In genomic region chr6:39726149-39726548, GRCm38 (mm10) we compare ENCODE assay signal across 15 mouse cellular contexts. TPM values are rescaled to one million over a fixed set of nuclear protein-coding genes. Genes with fewer than 3 reads are reported as not detected.
DNase-seq lines count a peak whose midpoint lies in the region; ATAC-seq and TF ChIP-seq lines count a peak whose summit lies in the region.
"Had no signal": no experiment of that assay in that cellular context is flagged by ENCODE, and none has a peak within 500 bp of the region (broad histone marks: within the 10 kb centered on the region; RNA-seq: fewer than 3 reads in every experiment).

No protein-coding gene starts in this region.

- TF ChIP-seq POLR2A in CH12.LX (IDR thresholded peaks at IDR 0.05; ENCODE audit: low read depth, low read length): no peak

- H3K9ac ChIP-seq in heart, embryonic 12.5 days: no peak overlapping the region
- no peak overlapping the region for H3K9ac ChIP-seq in lung, postnatal 0 days (replicated peaks; ENCODE audit: low read depth)
- no peak overlapping the region for H3K9ac ChIP-seq in CH12.LX (ENCODE audit: insufficient read depth, low read depth)
- no peak overlapping the region for H3K9ac ChIP-seq in forebrain, embryonic 15.5 days (replicated peaks)
- H3K9ac ChIP-seq: embryonic facial prominence, embryonic 12.5 days; forebrain, embryonic 12.5 days had no signal

- no peak overlapping the region for H3K4me2 ChIP-seq in heart, embryonic 12.5 days
- no peak overlapping the region for H3K4me2 ChIP-seq in lung, postnatal 0 days (replicated peaks; ENCODE audit: low read depth, low read length)
- no peak overlapping the region for H3K4me2 ChIP-seq in CH12.LX (ENCODE audit: insufficient read depth, low read depth, poor library complexity, severe bottlenecking)
- H3K4me2 ChIP-seq in forebrain, embryonic 15.5 days (replicated peaks): no peak overlapping the region

- H3K4me3 ChIP-seq in heart, embryonic 12.5 days: no peak overlapping the region
- no peak overlapping the region for H3K4me3 ChIP-seq in lung, postnatal 0 days (ENCODE audit: low read depth, low read length)
- H3K4me3 ChIP-seq in CH12.LX (replicated peaks in 1 of 3; ENCODE audit: low read depth in 2 of 3, low read length in 2 of 3, poor library complexity in 1 of 3): peak overlapping the region in 1 of 3 experiments; percentile 5
- H3K4me3 ChIP-seq in forebrain, embryonic 15.5 days: no peak overlapping the region

- no peaks in the 10 kb centered on the region for H3K27me3 ChIP-seq in heart, embryonic 12.5 days (replicated peaks)
- no peaks in the 10 kb centered on the region for H3K27me3 ChIP-seq in lung, postnatal 0 days (replicated peaks; ENCODE audit: insufficient read depth, low read length)
- no peaks in the 10 kb centered on the region for H3K27me3 ChIP-seq in CH12.LX (replicated peaks)
- no peaks in the 10 kb centered on the region for H3K27me3 ChIP-seq in forebrain, embryonic 15.5 days
- H3K27me3 ChIP-seq: embryonic facial prominence, embryonic 12.5 days; forebrain, embryonic 12.5 days had no signal

- WGBS in heart, embryonic 12.5 days: 80% methylated on average over 3 of the region's 3 CpGs
- WGBS in lung, postnatal 0 days: 81% methylated on average over 3 of the region's 3 CpGs
- WGBS in forebrain, embryonic 15.5 days: 76% methylated on average over 3 of the region's 3 CpGs

- H3K79me2 ChIP-seq in CH12.LX (replicated peaks; ENCODE audit: control insufficient read depth, extremely low read depth, insufficient read depth, poor library complexity, severe bottlenecking): peaks cover 16% of the 10 kb centered on the region

- H3K4me1 ChIP-seq in heart, embryonic 12.5 days (replicated peaks): peaks cover 15% of the 10 kb centered on the region
- H3K4me1 ChIP-seq in lung, postnatal 0 days (ENCODE audit: insufficient read depth, low read depth, low read length): peaks cover 12% of the 10 kb centered on the region; the same call in 1 of the 2 replicates
- H3K4me1 ChIP-seq in CH12.LX (ENCODE audit: control insufficient read depth in 1 of 2, insufficient read depth in 2 of 2): peaks cover 8 to 36% of the 10 kb centered on the region in 2 experiments; a peak in 3 of 4 replicates
- H3K4me1 ChIP-seq in forebrain, embryonic 15.5 days: peaks cover 23% of the 10 kb centered on the region

- dilution Hi-C loops in CH12.LX (cut with MboI; ENCODE audit: extremely low pct_ligation_motif_present, extremely low pct_unique_long_range_greater_than_20kb, low sequenced_read_pairs): no loop called here

- H3K9me3 ChIP-seq in heart, embryonic 12.5 days (replicated peaks): no peaks in the 10 kb centered on the region
- H3K9me3 ChIP-seq in lung, postnatal 0 days (ENCODE audit: low read length): no peaks in the 10 kb centered on the region
- no peaks in the 10 kb centered on the region for H3K9me3 ChIP-seq in CH12.LX (replicated peaks; ENCODE audit: low read length)
- no peaks in the 10 kb centered on the region for H3K9me3 ChIP-seq in forebrain, embryonic 15.5 days
- H3K9me3 ChIP-seq: embryonic facial prominence, embryonic 12.5 days; forebrain, embryonic 12.5 days; heart, embryonic 10.5 days had no signal

- H3K27ac ChIP-seq in heart, embryonic 12.5 days (ENCODE audit: poor library complexity, severe bottlenecking): no peak overlapping the region
- 0 out of 2 replicates have a peak overlapping the region, but pooled peaks have one; percentile 96 for H3K27ac ChIP-seq in lung, postnatal 0 days (ENCODE audit: low read length)
- H3K27ac ChIP-seq in CH12.LX (ENCODE audit: insufficient read depth, low read depth): no peak overlapping the region; the same call in 1 of the 2 replicates
- no peak overlapping the region for H3K27ac ChIP-seq in forebrain, embryonic 15.5 days (replicated peaks)

- in situ Hi-C loops in CH12.LX (cut with MboI; ENCODE audit: low pct_ligation_motif_present, low pct_unique_long_range_greater_than_20kb, low sequenced_read_pairs): no loop called here

- no peak for TF ChIP-seq RAD21 in CH12.LX (IDR thresholded peaks at IDR 0.05; ENCODE audit: low read depth, low read length)

- no peak for ATAC-seq in heart, embryonic 12.5 days (ENCODE audit: insufficient number of reproducible peaks, low FRiP score)
- ATAC-seq in lung, postnatal 0 days: no peak
- ATAC-seq in forebrain, embryonic 15.5 days (replicated peaks): no peak
- no peak for ATAC-seq in frontal cortex, adult (ENCODE audit: low TSS enrichment)

- TF ChIP-seq EP300 in lung, postnatal 0 days (IDR thresholded peaks at IDR 0.05): no peak
- peak; percentile 63 for TF ChIP-seq EP300 in CH12.LX (IDR thresholded peaks at IDR 0.05; ENCODE audit: low read length)

- peak; percentile 24 for DNase-seq in heart, adult 11 months
- no peak for DNase-seq in lung, postnatal 0 days (ENCODE audit: low spot score)
- no peak for DNase-seq in lung, postnatal 10 days
- DNase-seq in CH12.LX (ENCODE audit: extremely low read depth): no peak
- peak; percentile 25 for DNase-seq in naive thymus-derived CD4-positive, alpha-beta T cell, adult 2 months (ENCODE audit: low read depth)
- DNase-seq: adrenal gland, postnatal 25 days; B cell, adult 2 months; cerebellum, postnatal 14 days; gastrocnemius, adult 2 months had no signal

- no peaks in the 10 kb centered on the region for H3K36me3 ChIP-seq in heart, embryonic 12.5 days
- no peaks in the 10 kb centered on the region for H3K36me3 ChIP-seq in lung, postnatal 0 days (ENCODE audit: insufficient read depth, low read length)
- H3K36me3 ChIP-seq in CH12.LX (replicated peaks in 1 of 2; ENCODE audit: control insufficient read depth in 1 of 2, insufficient read depth in 1 of 2, low read length in 1 of 2): no peaks in the 10 kb centered on the region
- H3K36me3 ChIP-seq in forebrain, embryonic 15.5 days: no peaks in the 10 kb centered on the region
- H3K36me3 ChIP-seq: embryonic facial prominence, embryonic 12.5 days; forebrain, embryonic 12.5 days; heart, embryonic 10.5 days had no signal

- no peak for TF ChIP-seq CTCF in lung, postnatal 0 days (IDR thresholded peaks at IDR 0.05)
- no peak for TF ChIP-seq CTCF in CH12.LX (conservative IDR thresholded peaks at IDR 0.05 in 1 of 2, IDR thresholded peaks at IDR 0.05 in 1 of 2; ENCODE audit: low read depth in 2 of 2, low read length in 2 of 2)

TF ChIP-seq in CH12.LX, 34 proteins besides CTCF, POLR2A, EP300 and RAD21:
- TF ChIP-seq ZC3H11A (IDR thresholded peaks at IDR 0.05; ENCODE audit: low read depth, low read length) (no peak), CHD2 (IDR thresholded peaks at IDR 0.05; ENCODE audit: low read length) (no peak), JUND (conservative IDR thresholded peaks at IDR 0.05; ENCODE audit: low read depth, low read length) (no peak; the same call in 1 of the 2 replicates), ZKSCAN1 (IDR thresholded peaks at IDR 0.05; ENCODE audit: borderline replicate concordance, low read depth, low read length) (no peak), NRF1 (IDR thresholded peaks at IDR 0.05; ENCODE audit: low read depth, low read length) (no peak), MEF2A (IDR thresholded peaks at IDR 0.05; ENCODE audit: borderline replicate concordance, low read depth, low read length) (0 out of 2 replicates have a peak, but pooled peaks have one; percentile 17), ETS1 (conservative IDR thresholded peaks at IDR 0.05; ENCODE audit: low read depth, low read length) (0 out of 2 replicates have a peak, but pooled peaks have one; percentile 11), TCF12 (IDR thresholded peaks at IDR 0.05; ENCODE audit: low read depth, low read length) (no peak), USF1 (IDR thresholded peaks at IDR 0.05; ENCODE audit: low read depth, low read length) (no peak), RCOR1 (conservative IDR thresholded peaks at IDR 0.05; ENCODE audit: low read depth, low read length) (no peak), POLR2AphosphoS2 (IDR thresholded peaks at IDR 0.05; ENCODE audit: low read depth, low read length) (no peak), SMC3 (IDR thresholded peaks at IDR 0.05; ENCODE audit: low read depth, low read length) (no peak), ZMIZ1 (IDR thresholded peaks at IDR 0.05; ENCODE audit: low read depth, low read length) (no peak), PAX5 (IDR thresholded peaks at IDR 0.05; ENCODE audit: low read length) (no peak), IRF4 (IDR thresholded peaks at IDR 0.05; ENCODE audit: low read depth, low read length) (peak; percentile 61)

RNA-seq across cellular contexts. Expression of gene Braf, which starts 0.9 kb away (rescaled TPM):
- 14.6 and 16.0 TPM in 2 replicates for polyA plus RNA-seq in heart, embryonic 12.5 days (2016; fragmentation: Nextera tagmentation; extraction: Ambion mirVana)
- polyA plus RNA-seq in lung, postnatal 0 days (2015; fragmentation: Nextera tagmentation; extraction: Ambion mirVana): 8.1 and 9.6 TPM in 2 replicates
- 9.7 and 9.8 TPM in 2 replicates for total RNA-seq in CH12.LX (2012; rRNA removed)
- total RNA-seq in CH12.LX (2014; rRNA removed): 10.9 and 11.2 TPM in 2 replicates
- polyA plus RNA-seq in CH12.LX (2012; ENCODE audit: insufficient read length, low read depth): 15.7 and 21.8 TPM in 2 replicates
- 21.6 and 23.7 TPM in 2 replicates for polyA plus RNA-seq in forebrain, embryonic 15.5 days (2015; fragmentation: Nextera tagmentation; extraction: Ambion mirVana)

Comparison
In these comparisons a context has a peak if more than half of its experiments do, and no peak if none do; other contexts are left out.
1. DNase-seq: peak in heart, adult 11 months (single experiment) and naive thymus-derived CD4-positive, alpha-beta T cell, adult 2 months (single experiment); none in lung, postnatal 0 days (single experiment), lung, postnatal 10 days (single experiment) and CH12.LX (single experiment).